Mouse (Mus musculus): ENCODE measurements around the gene Klhl35. TPM values are rescaled to one million over a fixed set of nuclear protein-coding genes. Genes with fewer than 3 reads are reported as not detected.

Klhl35 gene
- total RNA-seq (2021) = 1 to 10 TPM; 2.8 to 3.3 TPM

DNA sequence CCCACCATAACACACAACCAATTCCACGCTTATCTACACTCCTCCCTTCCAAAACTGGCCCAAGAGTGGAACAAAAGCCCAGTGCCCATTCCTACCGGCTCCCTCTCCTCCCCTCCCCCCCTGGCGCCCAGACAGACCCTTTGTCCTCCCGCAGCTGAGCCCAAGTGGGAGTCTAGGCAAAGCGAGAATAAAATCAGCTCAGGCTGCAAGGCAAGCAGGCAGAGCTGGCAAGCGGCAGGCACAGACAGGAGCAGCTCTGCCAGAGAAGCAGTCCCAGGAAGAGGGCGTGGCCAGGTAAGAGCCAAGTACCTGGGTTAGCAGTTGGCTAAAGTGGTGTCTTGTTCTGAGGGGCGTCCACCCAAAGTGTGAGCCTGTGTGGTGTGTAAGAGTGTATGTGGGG lies at the start of gene Klhl35:
TSS of gene Klhl35 (plus strand) at position 194 of the 400 bp plus-strand sequence.
- peak in 1 of 2 experiments; percentile 60 for DNase-seq (ENCODE audit: low spot score in 2 of 2)
- intact Hi-C loops (cut with DNase I) = no loop called here

DNA sequence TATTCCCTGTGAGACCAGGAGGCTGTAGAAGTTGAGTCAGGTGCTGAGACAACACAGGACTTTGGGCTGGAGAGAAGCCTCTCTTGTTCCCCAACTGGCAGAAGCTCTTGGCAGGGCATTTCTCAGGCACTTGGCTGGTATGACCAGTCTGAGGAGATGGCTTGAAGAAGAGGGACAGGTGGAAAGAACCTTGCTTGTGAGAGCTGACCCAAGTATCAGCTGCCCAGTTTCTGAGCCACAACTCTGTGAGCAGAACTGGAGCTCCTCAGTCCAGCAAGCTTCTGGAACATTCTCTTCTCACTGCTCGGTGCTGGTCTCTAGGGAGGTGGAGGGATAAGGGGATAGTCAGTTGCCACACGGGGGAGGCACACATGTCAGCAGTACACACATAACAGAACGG lies 46.5 kb upstream of the Klhl35 start:
- intact Hi-C loops (cut with DNase I) = no loop called here

DNA sequence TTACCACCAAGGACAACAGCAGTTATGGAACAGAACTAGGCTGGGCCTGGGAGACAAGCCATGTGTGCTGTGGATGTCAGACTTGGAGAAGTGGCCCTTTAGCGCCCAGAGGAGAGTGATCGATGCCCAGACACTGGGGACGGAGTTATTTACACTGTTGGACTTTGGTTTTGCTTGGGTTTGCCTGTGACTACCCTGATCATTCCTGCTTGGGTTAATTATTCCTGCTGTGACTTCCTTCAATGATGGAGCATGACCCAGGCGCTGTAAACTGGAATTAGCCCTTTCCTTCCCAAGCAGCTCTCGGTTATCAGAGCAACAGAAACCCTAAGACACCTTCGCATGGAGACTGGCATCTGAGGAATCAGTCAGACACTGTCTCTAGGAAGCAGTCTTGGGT lies 44.8 kb upstream of the Klhl35 start:
- no peak for DNase-seq (ENCODE audit: low spot score in 2 of 2)
- intact Hi-C loops (cut with DNase I) = no loop called here

More for the DNA sequence above, 46.5 kb upstream of the Klhl35 start:
- DNase-seq (ENCODE audit: low spot score in 2 of 2) = no peak

DNA sequence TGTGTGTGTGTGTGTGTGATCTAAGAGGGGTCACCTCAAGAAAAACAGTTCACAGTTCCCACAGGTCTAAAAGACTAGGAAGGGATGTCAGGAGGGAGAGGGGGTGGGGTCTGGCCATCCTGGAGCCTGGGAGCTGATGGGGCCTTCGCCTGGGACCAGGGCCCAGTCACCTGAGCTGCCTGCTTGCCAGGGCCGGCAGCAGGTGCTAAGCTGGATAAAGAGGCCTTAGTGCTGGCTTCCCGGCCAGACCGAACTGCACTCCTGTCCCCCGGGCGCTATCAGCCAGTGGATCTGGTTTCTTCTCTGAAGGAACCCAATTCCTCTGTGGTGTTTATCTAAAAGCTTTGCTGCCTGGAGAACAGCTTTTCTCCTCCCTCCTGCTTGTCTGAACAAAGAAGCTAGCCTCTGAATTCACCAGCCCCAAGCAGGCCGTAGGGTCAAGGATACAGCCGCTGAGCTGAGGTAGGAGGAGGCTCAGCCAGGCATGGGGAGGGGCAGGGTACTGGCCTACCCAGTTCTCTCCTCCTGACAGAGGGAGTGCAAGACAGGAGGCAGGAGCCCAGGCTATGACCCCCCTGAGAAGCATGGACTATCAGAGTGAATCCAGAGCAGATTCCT lies 41.2 kb upstream of the Klhl35 start:
- intact Hi-C loops (cut with DNase I) = no loop called here
- no peak for DNase-seq (ENCODE audit: low spot score in 2 of 2)

DNA sequence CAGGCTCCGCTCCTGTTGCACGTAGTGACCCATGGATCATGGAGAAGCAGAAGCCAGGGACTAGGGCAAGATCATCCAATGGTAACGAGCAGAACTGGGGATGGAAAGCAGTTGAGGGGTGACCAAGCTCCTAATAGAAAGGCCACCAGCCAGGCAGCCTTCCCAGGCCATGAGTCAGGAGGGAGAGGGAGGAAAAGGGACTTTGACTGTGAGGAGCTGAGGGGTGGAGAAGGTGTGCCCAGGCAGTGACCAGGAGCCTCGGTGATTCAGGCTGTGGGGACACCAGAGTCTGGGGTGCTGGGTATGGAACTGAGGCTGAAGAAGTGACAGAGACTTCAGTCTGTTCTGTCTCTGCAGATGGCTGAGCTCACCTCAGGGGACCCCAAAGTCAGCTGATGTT lies 40.1 kb upstream of the Klhl35 start:
- no peak for DNase-seq (ENCODE audit: low spot score in 2 of 2)

DNA sequence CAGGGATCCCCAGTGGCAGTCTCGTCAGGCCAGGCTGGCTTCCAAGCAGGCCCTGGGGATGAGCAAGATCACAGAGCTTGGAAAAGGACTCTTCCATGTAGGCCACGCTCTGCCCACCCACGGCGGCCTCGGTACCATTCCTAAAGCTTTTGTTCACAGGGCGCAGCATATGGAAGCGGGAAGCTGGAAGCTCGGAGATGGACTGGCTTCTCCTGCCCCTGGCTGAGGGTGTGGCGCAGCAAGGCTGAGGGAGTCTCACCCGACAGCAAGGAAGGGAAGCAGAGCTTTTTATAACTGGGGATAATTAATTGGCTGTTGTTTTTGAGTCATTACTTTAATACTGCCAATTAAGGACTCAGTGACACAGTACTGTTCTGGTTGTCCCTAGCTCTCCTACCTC lies 38.8 kb upstream of the Klhl35 start:
- DNase-seq (ENCODE audit: low spot score in 2 of 2) = peak in 1 of 2 experiments; percentile 32
- intact Hi-C loops (cut with DNase I) = no loop called here

More for the DNA sequence above, 40.1 kb upstream of the Klhl35 start:
- intact Hi-C loops (cut with DNase I) = no loop called here

DNA sequence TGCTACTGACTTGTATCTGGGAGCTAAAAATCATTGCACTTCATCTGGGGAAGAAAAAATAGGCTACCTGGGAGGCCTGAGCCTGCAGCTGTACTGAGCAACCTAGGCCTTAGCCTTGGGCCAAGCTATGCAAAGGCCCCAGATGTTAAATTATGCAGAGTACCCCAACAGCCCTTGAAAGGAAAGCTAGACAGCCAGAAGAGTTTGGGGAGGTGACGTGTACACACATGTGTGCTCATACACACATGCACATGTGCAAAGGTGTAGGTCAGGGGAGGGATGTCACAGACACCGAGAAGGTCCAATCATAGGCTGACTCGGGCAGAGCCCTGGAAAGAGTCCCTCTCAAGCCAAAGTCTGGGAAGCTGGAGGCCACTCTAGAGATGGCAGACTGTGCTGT lies 37.8 kb upstream of the Klhl35 start:
- no peak for DNase-seq (ENCODE audit: low spot score in 2 of 2)
- intact Hi-C loops (cut with DNase I) = no loop called here

DNA sequence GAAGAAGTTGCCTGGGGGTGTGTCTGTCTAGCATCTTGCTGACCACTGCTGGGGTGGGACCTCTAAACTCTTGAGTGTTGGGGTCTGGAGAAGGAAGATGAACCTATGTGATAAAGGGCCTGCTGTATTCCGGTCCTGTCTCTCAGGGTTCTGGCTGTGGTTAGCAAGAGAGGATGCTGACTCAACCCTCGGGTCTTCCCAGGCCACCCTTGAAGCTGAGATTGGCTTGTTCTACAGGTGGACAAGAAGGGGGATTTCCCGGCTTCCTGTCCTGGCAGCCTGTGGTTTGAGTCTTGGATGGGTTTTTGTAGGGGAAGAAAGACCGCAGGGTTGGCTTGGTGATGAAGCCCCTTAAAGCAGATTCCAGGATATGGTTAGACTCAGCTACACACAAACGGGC lies 37.0 kb upstream of the Klhl35 start:
- no peak for DNase-seq (ENCODE audit: low spot score in 2 of 2)
- intact Hi-C loops (cut with DNase I) = no loop called here

DNA sequence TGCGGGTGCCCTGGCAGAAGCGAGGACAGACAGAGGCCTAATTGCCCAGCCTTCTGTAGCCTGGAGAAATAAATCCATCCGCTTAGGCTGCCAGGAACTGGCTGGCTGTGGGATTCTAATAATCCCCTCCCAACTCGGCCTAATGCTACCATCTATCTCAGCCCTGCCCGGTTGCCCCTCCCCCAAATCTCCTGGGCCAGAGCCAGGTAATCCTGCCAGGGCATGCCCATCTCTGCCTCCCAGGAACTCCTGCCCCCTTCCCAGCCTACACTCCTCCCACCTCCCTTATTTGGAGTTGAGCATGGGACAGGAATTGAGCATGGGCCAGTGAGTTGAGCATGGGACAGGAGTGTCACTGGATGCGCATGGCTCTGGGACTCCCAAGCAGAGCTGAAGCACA lies 36.0 kb upstream of the Klhl35 start:
- no peak for DNase-seq (ENCODE audit: low spot score in 2 of 2)
- intact Hi-C loops (cut with DNase I) = no loop called here

DNA sequence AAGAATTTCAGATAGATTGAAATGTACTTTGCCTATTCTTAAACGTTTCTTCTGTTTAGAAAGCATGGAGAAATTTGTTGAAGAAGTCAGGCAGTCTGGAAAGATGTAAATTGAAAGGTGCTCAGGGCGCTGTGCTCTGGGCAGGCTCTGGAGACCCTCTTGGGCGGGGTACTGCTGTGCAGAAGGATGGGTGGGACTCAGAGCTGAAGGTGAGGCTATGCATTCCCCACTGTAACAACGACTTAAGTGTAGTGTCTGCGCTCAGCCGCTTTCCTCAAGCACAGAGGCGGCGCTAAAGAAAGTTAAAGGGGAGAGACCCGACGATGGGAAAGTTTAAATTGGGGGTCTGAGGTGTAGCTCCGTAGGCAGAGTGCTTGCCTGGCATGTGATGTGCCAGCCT lies 35.6 kb upstream of the Klhl35 start:
- intact Hi-C loops (cut with DNase I) = no loop called here
- DNase-seq (ENCODE audit: low spot score in 2 of 2) = no peak

DNA sequence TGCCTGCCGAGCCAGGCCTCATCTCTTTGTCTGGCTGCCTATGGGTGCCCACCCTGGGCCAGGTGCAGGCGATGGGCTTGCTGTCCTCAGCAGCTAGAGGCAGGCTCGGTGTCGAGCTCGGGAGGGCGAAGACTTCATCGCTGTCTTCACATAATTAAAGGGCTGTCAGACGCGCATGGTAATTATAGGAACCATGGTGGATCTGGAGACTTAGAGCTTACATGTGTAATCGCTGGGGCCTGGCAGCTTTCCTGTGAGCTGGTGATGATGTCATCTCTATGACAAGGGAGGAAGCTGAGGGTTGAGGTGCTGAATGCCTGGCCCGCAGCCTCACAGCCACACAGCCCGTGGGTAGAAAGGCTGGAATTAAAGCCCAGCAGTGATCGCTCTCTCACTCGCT lies 33.6 kb upstream of the Klhl35 start:
- peak; percentile 32 to 89 for DNase-seq (ENCODE audit: low spot score in 2 of 2)
- intact Hi-C loops (cut with DNase I) = no loop called here

DNA sequence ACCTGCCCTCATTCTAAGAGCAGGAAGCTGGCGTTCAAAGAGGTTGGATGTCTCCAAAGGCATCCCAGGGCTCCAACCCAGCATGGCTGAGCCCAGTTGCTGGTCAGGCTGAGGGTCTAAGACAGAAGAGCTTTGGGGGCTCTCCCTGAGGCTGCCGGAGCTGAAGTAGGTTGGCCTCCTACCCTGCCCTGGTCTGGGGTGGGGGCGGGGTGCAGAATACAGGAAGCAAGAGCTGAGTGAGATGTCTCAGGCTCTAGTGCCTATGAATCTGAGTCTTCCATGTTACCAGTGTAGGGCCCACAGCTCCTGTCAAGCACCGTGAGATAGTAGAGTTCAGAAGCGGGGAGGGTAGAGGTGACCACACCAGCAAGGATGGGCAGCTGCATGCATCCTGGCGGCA lies 32.9 kb upstream of the Klhl35 start:
- no peak for DNase-seq (ENCODE audit: low spot score in 2 of 2)
- intact Hi-C loops (cut with DNase I) = no loop called here

DNA sequence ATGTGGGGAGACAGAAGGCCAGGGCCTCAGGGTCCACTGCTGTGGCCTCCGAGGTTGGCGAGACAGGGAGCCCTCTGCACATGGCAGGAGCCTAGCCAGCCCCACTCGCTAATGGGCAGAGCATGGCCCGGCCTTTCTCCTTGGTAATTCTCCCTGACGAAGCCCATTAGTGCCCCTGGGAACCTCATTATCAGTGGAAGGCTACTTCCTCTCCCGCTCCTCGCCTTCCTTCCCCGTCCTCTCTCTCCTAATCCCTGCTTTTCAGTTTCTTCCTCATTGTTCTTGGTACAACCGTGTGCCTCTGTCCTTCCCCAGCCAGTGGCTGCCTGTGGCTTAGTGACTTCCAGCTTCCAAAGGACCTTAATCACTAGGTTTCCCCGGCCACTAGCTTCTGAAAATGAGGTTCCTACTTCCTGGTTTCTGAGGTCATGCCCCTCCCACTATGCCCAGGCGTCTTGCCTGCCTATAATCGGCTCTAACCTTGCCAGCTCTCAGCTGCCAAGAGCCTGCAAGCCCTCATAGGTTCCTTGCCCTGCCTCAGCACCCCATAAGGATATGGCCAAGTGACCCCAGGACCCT lies 31.0 kb upstream of the Klhl35 start:
- DNase-seq (ENCODE audit: low spot score in 2 of 2) = no peak
- intact Hi-C loops (cut with DNase I) = no loop called here

DNA sequence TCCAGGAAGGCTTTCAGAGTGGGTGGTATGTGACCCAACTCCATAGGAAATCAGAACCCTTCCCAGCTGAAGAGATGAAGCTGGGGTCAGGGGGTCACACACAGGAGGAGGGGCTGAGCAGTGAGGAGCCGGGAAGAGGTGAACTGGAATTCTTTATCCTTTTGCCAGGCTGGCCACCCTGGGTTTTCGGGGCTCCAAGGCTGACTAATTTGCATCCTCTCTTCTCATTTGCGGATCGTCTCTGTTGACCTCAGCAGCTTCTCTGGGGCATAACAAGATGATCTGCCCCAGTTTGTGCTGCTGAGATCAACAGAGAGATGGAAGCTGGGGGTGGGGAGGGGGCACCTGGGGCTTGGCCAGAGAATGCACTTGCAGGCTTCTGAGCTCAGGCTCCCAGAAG lies 29.3 kb upstream of the Klhl35 start:
- DNase-seq (ENCODE audit: low spot score in 2 of 2) = no peak
- intact Hi-C loops (cut with DNase I) = no loop called here

DNA sequence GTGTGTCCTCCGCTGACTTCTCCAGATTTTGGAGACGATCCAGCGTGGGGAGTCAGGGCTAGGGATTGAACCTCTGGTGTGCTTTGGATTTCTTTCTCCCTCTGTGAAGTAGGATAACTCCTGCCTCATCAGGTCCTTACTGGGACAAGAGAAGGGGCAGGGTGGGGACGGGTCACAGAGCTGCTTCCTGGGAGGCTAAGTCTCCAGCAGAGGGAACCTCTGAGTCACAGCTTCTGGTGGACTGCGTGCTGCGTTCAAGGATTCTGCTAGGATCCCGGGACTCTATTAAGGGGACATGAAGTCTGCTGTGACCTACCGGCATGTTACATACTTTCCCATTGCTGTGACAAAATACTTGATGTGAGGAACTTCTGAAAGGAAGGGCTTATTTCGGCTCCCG lies 26.9 kb upstream of the Klhl35 start:
- intact Hi-C loops (cut with DNase I) = no loop called here

DNA sequence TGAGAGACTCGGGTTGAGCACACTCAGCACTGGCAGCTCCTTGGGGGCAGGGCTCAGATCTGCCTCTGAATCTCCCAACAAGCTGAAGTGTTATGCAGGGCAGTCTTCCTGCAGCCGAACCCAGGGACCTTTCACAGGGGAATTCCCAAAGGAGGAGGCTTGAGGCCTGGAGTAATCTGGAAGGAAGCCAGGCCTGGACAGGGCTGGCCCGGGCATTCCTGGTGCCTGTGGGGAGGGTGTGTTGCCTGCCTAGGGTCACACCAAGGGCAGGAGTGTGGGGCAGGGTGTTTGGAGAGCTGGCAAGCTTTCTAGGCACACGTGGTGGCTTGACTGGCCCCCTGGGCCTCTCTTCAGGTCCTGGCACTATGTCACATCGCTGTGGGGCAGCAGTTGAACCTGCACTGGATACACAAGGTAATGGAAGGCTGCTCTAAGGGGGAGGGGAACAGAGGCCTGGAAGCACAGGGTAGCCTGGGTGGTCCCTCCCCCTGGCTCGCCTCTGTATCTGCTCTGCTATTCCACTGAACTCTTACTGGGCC lies 24.2 kb upstream of the Klhl35 start:
- DNase-seq (ENCODE audit: low spot score in 2 of 2) = no peak
- intact Hi-C loops (cut with DNase I) = no loop called here

More for the DNA sequence above, 26.9 kb upstream of the Klhl35 start:
- no peak for DNase-seq (ENCODE audit: low spot score in 2 of 2)

DNA sequence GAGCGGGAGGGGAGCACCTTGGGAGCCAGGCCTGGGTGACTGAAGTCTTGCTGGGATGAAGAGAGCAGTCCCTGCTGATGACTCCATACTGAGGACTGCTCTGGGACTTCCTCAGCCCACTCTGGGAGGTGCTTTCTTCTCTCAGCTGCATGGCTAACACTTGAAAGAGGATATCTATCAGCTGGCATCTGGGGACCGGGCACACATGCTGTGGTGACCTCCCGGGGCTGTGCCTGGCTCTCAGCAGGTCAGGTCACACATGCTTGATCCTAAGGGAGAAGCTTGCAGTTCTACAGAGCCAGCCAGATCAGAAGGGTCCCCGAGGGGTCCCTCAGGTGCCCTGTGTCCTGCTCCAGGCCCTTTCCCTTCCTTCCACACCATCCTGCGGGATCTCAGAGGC lies 22.6 kb upstream of the Klhl35 start:
- intact Hi-C loops (cut with DNase I) = no loop called here
- DNase-seq (ENCODE audit: low spot score in 2 of 2) = no peak

DNA sequence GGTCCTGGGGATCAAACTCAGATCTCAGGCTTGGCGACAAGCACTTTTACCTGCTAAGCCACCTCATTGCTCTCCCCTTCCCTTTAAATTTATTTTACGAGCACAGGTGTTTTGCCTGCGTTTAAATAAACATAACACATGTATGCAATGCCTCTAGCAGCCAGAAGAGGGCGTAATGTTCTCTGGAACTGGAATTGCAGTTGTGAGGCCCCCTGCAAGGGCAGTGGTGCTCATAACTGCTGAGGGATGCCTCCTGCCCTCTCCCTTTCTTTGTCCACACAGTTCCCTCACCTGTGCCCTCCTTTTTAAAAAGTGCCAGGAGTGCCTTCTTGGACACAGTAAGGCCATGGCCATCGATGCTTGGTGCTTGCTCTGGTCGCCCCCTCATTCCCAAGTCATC lies 21.8 kb upstream of the Klhl35 start:
- intact Hi-C loops (cut with DNase I) = no loop called here
- no peak for DNase-seq (ENCODE audit: low spot score in 2 of 2)

DNA sequence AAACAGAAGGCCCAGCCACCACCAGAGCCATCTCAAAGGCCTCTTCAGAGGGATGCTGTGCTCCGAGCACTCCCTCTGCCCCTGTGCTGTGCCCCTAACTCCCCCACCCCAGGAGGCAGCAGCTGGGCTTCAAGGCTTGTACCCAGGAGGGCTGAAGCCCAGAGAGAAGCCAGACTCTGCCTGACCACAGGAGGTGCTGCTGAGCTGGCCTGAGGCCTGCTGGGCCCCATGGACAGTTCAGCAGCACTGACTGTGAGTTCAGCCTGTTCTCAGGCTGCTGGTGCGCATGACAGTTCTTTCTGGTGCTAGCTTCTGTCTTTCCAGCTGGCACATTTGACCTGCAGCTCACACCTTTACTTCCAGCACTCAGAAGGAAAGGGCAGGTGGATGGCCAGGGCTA lies 20.0 kb upstream of the Klhl35 start:
- intact Hi-C loops (cut with DNase I) = no loop called here
- DNase-seq (ENCODE audit: low spot score in 2 of 2) = no peak

DNA sequence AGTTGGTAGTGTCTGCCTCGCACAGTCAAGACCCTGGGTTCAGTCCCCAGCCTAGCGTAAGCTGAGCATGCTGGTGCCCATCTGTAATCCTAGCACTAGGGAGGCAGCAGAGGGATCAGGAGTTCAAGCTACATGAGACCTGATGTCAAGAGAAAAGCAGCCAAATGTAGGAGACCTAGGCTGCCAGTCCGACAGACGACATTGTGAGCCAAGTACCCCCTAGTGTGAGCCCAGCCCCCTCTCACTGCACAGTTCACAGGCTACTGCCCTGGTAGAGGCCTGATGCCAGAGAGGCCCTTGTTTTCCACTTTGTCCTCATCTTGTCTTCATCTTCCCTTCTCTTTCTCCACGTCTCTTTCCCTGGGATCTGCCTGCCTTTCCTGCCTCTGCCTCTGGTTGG lies 18.5 kb upstream of the Klhl35 start:
- DNase-seq (ENCODE audit: low spot score in 2 of 2) = no peak
- intact Hi-C loops (cut with DNase I) = no loop called here

DNA sequence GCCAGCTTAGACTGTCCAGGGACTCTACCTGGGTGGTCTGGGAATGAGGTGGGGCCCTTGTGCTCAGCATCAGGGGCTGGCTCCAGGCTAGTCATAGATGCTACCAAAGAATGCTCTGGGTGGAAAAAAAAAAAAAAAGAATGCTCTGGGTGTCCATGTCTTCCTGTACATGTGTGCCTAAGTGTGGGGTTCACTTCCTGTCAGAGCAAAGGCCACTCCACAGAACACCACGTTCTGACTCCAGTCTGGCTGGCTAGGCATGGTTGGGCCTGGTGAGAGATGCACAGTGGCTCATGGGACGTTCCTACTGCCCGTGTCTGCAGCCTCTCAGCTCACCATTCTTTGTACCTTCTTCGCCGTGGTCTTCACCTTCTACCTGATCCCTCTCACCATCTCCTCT lies 17.2 kb upstream of the Klhl35 start:
- intact Hi-C loops (cut with DNase I) = no loop called here
- DNase-seq (ENCODE audit: low spot score in 2 of 2) = no peak

DNA sequence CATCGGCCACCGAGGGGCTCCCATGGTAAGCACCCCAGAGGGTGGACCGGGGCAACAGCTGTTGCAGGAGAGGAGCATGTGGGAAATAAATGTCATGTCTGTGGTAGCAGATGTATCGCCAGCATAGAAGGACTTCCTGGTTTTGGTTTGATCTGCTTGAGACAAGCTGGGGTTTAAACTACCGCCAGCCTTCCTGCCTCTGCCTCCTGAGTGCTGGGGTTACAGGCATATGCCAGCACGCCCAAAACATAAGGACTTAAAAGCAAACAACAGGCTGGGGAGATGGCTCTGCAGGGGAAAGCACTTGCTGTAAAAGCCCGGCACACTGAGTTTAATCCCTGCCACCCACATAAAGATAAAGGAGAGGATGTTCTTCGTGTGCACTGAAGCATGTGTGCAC lies 16.7 kb upstream of the Klhl35 start:
- no peak for DNase-seq (ENCODE audit: low spot score in 2 of 2)
- intact Hi-C loops (cut with DNase I) = no loop called here
